Mouse (Mus musculus): ENCODE measurements around the gene Olfr683. TPM values are rescaled to one million over a fixed set of nuclear protein-coding genes. Genes with fewer than 3 reads are reported as not detected.

The Olfr683 gene
- polyA plus RNA-seq (2017; shearing (Covaris generic)), result not detected

GRCm38 (mm10) chr7:105146912-105147311, at the start of gene Olfr683:
Gene Olfr683 (minus strand): TSS chr7:105147012.

GRCm38 (mm10) chr7:105185912-105186311, 39.1 kb upstream of the Olfr683 start, which contains the start of gene Olfr685:
Gene Olfr685 (minus strand): TSS chr7:105186012.

GRCm38 (mm10) chr7:105163553-105163952, 16.7 kb upstream of the Olfr683 start, which contains the start of gene Olfr684:
Gene Olfr684 (minus strand): TSS chr7:105163653.

GRCm38 (mm10) chr7:105116536-105116935, 30.3 kb downstream of the Olfr683 start, which contains the start of gene Olfr681:
Gene Olfr681 (plus strand): TSS chr7:105116836.

GRCm38 (mm10) chr7:105092717-105093116, 54.1 kb downstream of the Olfr683 start, which contains the start of gene Olfr680-ps1:
Gene Olfr680-ps1 (minus strand): TSS chr7:105092817.

Other genes with a start within 250 kb of the Olfr683 start
- not detected for gene Olfr667, start 225.5 kb downstream of the Olfr683 start, polyA plus RNA-seq (2017; shearing (Covaris generic))
- gene Olfr668, start 219.0 kb downstream of the Olfr683 start, polyA plus RNA-seq (2017; shearing (Covaris generic)), result not detected
- not detected for gene Olfr669, start 212.8 kb downstream of the Olfr683 start, polyA plus RNA-seq (2017; shearing (Covaris generic))
- under 1 TPM in 1 of 2 experiments, not detected in 1; 0.16 TPM for gene Olfr670, start 184.4 kb downstream of the Olfr683 start, polyA plus RNA-seq (2017; shearing (Covaris generic))
- not detected for gene Olfr671, start 167.9 kb downstream of the Olfr683 start, polyA plus RNA-seq (2017; shearing (Covaris generic))
- under 1 TPM in 1 of 2 experiments, not detected in 1; 0.25 TPM for gene Olfr672, start 145.0 kb downstream of the Olfr683 start, polyA plus RNA-seq (2017; shearing (Covaris generic))
- gene Olfr675, start 118.6 kb downstream of the Olfr683 start, polyA plus RNA-seq (2017; shearing (Covaris generic)), result under 1 TPM in 1 of 2 experiments, not detected in 1; 0.11 TPM
- not detected for gene Olfr676, start 114.3 kb downstream of the Olfr683 start, polyA plus RNA-seq (2017; shearing (Covaris generic))
- gene Olfr677, start 95.6 kb downstream of the Olfr683 start, polyA plus RNA-seq (2017; shearing (Covaris generic)), result not detected
- gene Olfr678, start 82.5 kb downstream of the Olfr683 start, polyA plus RNA-seq (2017; shearing (Covaris generic)), result not detected
- gene Olfr679, start 65.8 kb downstream of the Olfr683 start, polyA plus RNA-seq (2017; shearing (Covaris generic)), result not detected
- gene Olfr680-ps1, start 54.2 kb downstream of the Olfr683 start, polyA plus RNA-seq (2017; shearing (Covaris generic)), result not detected
- gene Olfr681, start 30.2 kb downstream of the Olfr683 start, polyA plus RNA-seq (2017; shearing (Covaris generic)), result under 1 TPM in 1 of 2 experiments, not detected in 1; 0.05 TPM
- not detected for gene Olfr684, start 16.6 kb upstream of the Olfr683 start, polyA plus RNA-seq (2017; shearing (Covaris generic))
- gene Olfr685, start 39.0 kb upstream of the Olfr683 start, polyA plus RNA-seq (2017; shearing (Covaris generic)), result not detected
- not detected for gene Olfr686, start 60.5 kb upstream of the Olfr683 start, polyA plus RNA-seq (2017; shearing (Covaris generic))
- gene Olfr688, start 141.1 kb upstream of the Olfr683 start, polyA plus RNA-seq (2017; shearing (Covaris generic)), result not detected
- under 1 TPM in 1 of 2 experiments, not detected in 1; 0.02 TPM for gene Olfr689, start 164.2 kb upstream of the Olfr683 start, polyA plus RNA-seq (2017; shearing (Covaris generic))
- gene Olfr690, start 187.1 kb upstream of the Olfr683 start, polyA plus RNA-seq (2017; shearing (Covaris generic)), result under 1 TPM in 1 of 2 experiments, not detected in 1; 0.09 TPM
- gene Olfr691, start 195.3 kb upstream of the Olfr683 start, polyA plus RNA-seq (2017; shearing (Covaris generic)), result not detected
- not detected for gene Olfr692, start 221.2 kb upstream of the Olfr683 start, polyA plus RNA-seq (2017; shearing (Covaris generic))
- not detected for gene Gm5901, start 228.0 kb upstream of the Olfr683 start, polyA plus RNA-seq (2017; shearing (Covaris generic))